Mouse (Mus musculus): Measurements from ENCODE around the gene Pced1a. TPM values are rescaled to one million over a fixed set of nuclear protein-coding genes. Genes with fewer than 3 reads are reported as not detected.

The Pced1a gene
- polyA plus RNA-seq, 1 experiment, result 17.7 TPM

GRCm38 (mm10) chr2:130411558-130412495, 12.7 kb downstream of the Pced1a start:
- no peak for TF ChIP-seq GATA1 (IDR thresholded peaks at IDR 0.05; ENCODE audit: low read length)

DNA sequence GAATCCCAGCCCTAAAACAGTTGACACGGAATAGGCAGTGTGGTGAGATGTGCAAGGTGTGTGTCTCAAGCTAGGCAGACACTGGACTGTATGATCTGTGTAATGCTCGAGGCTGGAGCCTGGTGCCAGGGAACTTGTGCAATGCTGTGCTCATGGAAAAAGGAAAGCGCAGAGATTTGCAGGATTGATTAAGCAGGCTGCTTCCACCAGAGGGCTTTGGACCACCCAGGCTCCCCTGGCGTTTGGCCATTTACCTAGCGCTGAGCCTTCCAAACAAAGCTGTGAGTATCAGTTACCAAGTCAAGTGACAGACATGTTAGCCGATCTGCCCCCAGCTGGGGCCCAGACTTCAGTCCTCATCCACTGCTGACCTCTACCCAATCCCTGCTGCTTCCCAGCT, 16.3 kb downstream of the Pced1a start:
- no peak for TF ChIP-seq GATA1 (IDR thresholded peaks at IDR 0.05; ENCODE audit: low read length)

- no peak for TF ChIP-seq GATA1 (IDR thresholded peaks at IDR 0.05; ENCODE audit: low read length)
Observed at GRCm38 (mm10) chr2:130406178-130406577, 18.3 kb downstream of the Pced1a start, which contains the start of gene Tmem239. Tmem239 (plus strand) TSS chr2:130406478.

DNA sequence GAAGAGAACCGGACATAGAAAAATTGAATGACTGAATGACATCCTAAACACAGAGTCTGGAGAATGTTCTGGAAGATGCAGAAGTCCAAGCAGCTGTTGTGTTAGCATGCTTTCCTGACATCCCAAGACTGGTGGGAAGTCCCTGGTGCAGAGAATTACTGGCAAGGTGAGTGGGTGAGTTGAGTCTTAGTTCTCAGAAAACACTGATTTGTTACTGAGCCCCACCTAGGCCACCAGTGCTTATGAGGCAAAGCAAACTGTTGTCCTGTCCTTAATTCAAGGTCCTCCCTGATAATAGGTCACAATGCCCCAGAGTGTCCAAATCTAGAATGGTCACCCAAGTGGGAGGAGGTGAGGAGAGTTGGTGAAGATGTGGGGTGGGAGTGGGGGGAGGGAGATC, 19.6 kb downstream of the Pced1a start, which contains the start of the genes Gm28372 and 1700020A23Rik:
TSS of gene Gm28372 (plus strand) at position 301 of the 400 bp plus-strand sequence.
TSS of gene 1700020A23Rik (plus strand) at position 321 of the 400 bp plus-strand sequence.
- TF ChIP-seq GATA1 (IDR thresholded peaks at IDR 0.05; ENCODE audit: low read length), result no peak

DNA sequence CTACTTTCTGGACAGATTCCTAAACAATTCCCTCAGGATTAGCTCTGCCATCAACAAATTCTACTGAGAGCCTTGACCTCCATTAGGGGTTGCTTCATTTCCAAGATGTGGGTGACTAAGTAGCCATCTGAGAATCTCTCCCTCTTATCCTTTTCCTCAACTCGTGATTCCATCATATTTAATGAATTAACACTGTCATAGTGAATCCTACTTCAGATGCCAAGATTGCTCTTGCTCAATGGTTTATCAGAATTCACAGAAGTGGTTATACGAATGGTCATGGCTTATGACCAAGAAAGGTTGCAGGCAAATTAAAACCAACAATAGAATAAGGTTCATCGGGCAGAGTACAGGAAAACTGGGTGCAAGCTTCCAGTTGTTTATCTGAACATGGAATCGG, 22.6 kb downstream of the Pced1a start:
- no peak for TF ChIP-seq GATA1 (IDR thresholded peaks at IDR 0.05; ENCODE audit: low read length)

DNA sequence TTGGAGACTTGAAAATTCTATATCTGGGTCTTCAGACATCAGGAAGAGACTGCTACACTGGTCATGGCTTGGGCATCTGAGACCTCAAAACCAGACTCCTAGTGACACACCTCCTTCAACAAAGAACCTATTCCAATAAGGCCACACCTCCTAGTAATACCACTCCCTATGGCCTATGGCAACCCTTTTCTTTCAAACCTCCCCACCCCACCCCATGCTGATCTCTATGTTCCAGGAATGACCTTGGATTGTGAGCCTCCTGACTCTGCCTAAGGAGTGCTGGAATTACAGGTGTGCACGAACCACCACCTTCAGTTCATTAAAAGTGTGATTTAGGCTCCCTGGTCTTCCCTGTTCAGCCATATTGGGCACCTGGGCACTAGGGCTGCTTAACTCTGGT, 24.5 kb downstream of the Pced1a start:
- no peak for TF ChIP-seq GATA1 (IDR thresholded peaks at IDR 0.05; ENCODE audit: low read length)

DNA sequence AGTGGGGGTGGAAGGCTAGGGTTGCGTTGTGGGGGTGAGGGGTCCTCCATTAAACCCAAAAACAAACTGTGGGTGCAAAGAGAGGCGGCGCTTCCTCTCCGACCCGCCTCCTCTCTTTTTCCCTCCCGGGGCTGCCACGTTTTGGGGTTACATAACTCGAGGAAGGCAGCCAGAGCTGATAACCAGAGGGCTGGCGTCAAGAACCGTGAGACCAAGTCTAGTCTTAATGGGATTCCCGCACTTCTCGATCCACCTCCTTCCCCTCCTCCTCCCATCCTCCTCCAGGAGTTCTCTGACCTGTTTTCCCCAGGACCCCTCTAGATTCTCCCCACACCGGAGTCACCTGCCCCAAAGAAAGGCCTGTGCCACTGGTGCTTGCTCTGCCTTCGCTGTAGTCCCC, 26.4 kb downstream of the Pced1a start:
- TF ChIP-seq GATA1 (IDR thresholded peaks at IDR 0.05; ENCODE audit: low read length), result no peak

- TF ChIP-seq GATA1 (IDR thresholded peaks at IDR 0.05; ENCODE audit: low read length), result no peak
Observed at GRCm38 (mm10) chr2:130397186-130397985, 27.1 kb downstream of the Pced1a start, which contains the start of gene Cpxm1. Cpxm1 (minus strand) TSS chr2:130397574.

DNA sequence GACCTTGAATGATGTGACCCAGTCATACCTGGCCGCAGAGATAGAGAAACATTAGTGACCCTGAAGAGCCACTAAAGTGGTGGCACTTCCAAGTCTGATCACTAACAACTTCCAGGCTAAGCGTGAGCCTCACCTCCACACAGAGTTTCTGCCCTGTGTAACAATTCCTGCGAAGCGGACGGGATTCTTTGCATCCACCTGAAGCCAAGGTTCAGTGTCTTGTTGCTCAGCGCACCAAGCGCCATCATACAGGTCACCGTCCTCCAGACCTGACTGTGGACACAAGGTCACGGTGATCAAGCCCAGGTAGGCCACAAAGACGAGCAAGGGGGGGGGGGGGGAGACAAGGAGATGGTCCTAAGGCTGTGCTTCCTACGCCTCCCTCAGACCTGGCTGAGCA, 28.8 kb downstream of the Pced1a start:
- TF ChIP-seq GATA1 (IDR thresholded peaks at IDR 0.05; ENCODE audit: low read length), result no peak

- TF ChIP-seq GATA1 (IDR thresholded peaks at IDR 0.05; ENCODE audit: low read length), result no peak
Observed at GRCm38 (mm10) chr2:130392836-130393235, 31.7 kb downstream of the Pced1a start.

DNA sequence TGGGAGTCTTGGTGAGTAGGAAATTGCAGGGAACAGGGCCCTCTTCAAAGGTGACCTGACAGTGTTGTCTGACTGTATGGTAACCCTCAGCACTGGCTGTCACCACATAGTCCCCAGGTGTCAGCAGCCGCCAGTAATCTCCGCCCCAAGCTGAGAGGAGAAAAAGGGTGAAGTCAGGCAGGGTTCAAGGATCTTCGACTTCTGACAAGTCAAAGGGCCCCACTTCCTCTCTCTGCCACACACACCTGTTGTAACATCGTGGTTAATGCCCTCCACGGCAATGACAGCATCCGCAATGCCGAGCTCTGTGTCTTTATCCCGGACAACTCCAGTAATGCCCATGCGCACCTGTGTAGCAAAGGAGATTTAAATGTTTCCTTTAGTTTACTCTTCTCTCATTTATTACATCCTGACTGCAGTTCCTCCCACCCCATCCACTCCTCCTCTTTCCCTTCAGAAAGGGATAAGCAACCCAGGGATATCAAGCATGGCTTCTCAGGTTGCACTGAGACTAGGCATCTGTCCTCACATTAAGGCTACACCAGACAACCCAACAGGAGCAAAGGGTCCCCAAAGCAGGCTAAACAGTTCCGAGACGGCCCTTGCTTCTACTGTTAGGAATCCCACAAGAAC, 33.4 kb downstream of the Pced1a start:
- no peak for TF ChIP-seq GATA1 (IDR thresholded peaks at IDR 0.05; ENCODE audit: low read length)

GRCm38 (mm10) chr2:130388796-130389195, 35.7 kb downstream of the Pced1a start:
- TF ChIP-seq GATA1 (IDR thresholded peaks at IDR 0.05; ENCODE audit: low read length), result no peak

DNA sequence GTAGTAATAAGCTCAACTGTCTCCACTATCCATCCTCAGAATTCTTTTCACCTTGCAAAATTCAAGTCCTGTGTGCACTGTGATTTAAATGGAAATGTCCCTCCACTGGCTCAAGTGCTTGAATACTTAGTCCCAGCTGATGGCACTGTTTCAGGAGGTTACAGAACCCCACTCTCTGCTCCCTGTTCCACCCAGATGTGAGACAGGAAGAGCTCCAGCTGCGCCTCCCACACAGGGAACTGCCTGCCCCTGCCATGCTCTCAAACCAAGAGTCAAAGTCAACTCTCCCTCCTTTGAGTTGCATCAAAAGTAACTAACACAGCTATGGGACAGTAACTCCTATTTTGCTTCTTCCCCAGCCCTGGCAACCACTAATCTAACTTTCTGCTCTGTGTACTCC, 38.3 kb downstream of the Pced1a start:
- TF ChIP-seq GATA1 (IDR thresholded peaks at IDR 0.05; ENCODE audit: low read length), result no peak

- TF ChIP-seq GATA1 (IDR thresholded peaks at IDR 0.05; ENCODE audit: low read length), result no peak
Observed at GRCm38 (mm10) chr2:130383895-130384294, 40.6 kb downstream of the Pced1a start.

DNA sequence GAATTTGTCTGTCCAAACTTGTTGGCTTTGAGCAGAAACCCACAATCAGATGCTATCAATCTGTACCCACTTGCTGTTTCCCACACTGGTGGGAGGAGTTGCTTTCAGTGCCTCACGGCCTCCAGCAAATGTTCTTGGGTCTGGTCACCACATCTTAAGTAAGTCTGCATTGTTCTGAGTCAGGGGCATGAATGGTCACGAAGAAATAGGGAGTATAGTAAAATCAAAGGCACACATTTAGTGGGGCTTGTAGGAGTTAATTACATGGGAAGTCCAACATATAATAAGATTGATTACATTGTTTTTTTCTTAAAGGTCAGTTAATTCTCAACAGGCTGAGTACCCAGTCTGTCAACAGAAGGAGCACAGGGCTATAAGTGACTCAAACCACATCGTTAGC, 41.3 kb downstream of the Pced1a start:
- no peak for TF ChIP-seq GATA1 (IDR thresholded peaks at IDR 0.05; ENCODE audit: low read length)

DNA sequence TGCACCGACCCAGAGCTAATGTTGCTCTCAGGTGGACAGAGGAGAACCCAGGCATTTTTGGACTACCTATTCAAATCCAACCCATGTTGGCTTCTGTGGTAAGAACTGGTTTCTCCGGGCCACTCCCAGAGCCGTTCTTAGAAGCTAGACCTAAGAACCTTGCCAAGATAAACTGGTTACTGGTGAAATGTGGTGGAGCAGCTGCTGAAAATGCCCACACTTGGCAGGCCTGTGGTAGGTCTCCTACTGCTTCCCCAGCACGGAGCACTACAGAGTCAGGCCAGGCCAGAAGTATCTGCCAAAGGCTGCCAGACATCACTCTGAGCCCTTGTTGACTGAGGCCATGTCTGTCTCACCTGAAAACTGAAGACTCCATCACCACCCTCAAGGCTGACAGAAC, 49.5 kb downstream of the Pced1a start:
- TF ChIP-seq GATA1 (IDR thresholded peaks at IDR 0.05; ENCODE audit: low read length), result no peak

Data from G1E-ER4 (cell line).